Mouse (Mus musculus) heart, postnatal 25 days (tissue): ENCODE measurements around the gene Gm20388. TPM values are rescaled to one million over a fixed set of nuclear protein-coding genes. Genes with fewer than 3 reads are reported as not detected.

ENCODE experiments used
- DNase-seq: peaks from one replicate; pipeline ENCODE4 v3.0.0; 2022; ENCODE audit warnings: low spot score
- intact Hi-C: fragments of 180-260 bp; cut with DNase I; formaldehyde crosslinking; loops from one replicate; pipeline ENCODE4 v1.15.1; 2025
- total RNA-seq, 2 experiments: library from RNA; stranded (reverse); gene quantifications; 2 replicates each; pipeline ENCODE4 v1.2.3; 2021

Gene Gm20388
- total RNA-seq, 2 experiments from 2014 or later = 2.7 TPM; not detected in 1

GRCm38 (mm10) chr8:123816939-123817338 is 3906.3 kb downstream of the Gm20388 start:
- DNase-seq = no peak
- intact Hi-C loops = no loop called here

- intact Hi-C loops = no loop called here
- DNase-seq = no peak
Measured at GRCm38 (mm10) chr8:123817747-123818146, 3907.1 kb downstream of the Gm20388 start.

- no peak for DNase-seq
- intact Hi-C loops = no loop called here
Measured at GRCm38 (mm10) chr8:123819683-123820610, 3909.3 kb downstream of the Gm20388 start.

DNA sequence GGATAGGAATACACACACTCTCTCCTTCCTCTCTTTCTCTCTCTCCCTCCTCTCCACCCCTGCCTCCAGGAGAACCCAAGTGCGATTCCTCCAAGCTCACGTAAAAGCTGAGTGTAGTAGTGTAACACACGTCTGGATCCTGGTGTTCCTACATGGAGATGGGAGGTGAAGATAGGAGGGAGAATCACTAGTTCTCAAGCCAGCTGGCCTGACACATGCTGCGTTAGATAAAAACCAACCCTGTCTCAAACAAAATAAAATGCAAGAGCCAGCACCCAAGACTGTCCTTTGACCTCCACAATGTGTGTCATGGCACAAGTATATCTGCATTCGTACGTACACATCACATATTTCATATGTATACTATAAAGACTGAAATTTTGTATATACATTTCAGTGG is 3910.1 kb downstream of the Gm20388 start:
- intact Hi-C loops = no loop called here

DNA sequence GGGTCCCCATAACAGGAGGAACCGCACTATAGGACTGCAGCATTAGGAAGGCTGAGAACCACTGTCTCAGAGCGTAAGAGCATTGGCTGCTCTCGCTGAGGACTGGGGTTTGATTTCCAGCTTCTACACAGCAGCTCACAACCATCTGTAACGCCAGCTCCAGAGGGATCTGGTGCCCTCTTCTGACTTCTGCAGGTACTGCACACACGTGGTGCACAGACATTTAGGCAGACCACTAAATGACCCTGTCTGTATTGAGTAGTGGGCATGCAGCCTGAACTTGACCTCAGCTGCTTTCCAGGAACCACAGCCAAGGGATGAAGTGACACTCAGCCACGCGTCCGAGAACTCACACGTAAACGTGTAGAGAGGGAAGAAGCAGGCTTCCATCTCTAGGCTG is 3912.5 kb downstream of the Gm20388 start:
- no peak for DNase-seq
- intact Hi-C loops = no loop called here

More for the DNA sequence above, 3910.1 kb downstream of the Gm20388 start:
- no peak for DNase-seq

- no peak for DNase-seq
- intact Hi-C loops = no loop called here
Measured at GRCm38 (mm10) chr8:123823532-123824123, 3913.0 kb downstream of the Gm20388 start.

DNA sequence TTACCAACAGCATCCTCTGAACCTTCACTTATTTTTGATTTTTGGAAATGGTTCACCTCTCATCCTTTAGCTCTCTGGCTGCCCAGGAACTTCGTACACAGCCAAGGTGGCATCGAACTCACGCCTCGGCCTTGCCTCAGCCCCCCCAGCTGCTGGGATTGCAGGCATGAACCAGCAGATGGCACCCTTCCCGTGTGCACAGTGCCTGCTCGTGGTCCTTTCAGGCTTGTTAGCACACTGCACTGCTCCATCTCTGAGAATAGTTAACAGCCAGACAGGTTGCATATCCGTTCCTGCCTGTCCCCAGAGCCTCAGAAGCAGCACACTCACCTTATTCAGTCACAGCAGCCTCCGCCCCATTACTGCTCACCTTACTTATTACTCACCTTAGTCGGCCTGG is 3915.4 kb downstream of the Gm20388 start:
- intact Hi-C loops = no loop called here
- DNase-seq = no peak

DNA sequence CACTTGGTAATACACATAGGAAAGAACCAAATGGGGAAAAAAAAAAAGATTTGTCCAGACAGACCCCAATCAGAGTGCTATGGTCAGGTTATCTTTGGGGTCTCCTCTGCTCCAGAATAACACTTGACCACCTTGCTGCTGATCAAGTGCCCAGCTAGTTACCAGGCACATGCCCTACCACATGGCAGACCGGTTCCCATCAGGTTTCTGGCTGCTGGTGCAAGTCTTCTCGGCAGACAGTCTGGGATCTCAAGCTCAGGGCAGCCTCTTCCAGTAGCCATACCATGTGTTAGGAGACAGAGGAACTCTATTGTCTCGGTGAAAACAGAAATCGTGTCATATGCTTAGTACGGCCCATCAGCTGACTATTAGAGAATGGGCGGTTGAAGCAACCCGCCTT is 3916.1 kb downstream of the Gm20388 start:
- no peak for DNase-seq
- intact Hi-C loops = no loop called here

DNA sequence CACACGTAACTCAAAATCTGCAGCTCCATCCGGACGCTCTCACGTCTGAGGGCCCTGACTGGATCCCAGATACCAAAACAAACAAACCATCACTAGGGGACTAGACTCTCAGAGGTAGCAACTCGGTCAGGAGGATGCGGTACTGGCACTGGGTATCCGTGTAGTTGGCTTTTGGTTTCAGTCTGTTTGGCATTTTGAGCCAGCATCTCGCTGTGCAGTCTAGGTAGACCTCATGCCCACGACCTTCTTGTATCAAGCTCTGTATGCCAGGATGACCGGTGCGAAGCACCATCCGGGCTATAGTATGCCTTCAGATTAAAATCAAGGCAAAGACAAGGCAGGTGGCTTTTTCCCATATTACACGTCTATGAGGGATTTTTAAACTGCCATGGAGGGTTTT is 3916.9 kb downstream of the Gm20388 start:
- intact Hi-C loops = no loop called here
- no peak for DNase-seq

DNA sequence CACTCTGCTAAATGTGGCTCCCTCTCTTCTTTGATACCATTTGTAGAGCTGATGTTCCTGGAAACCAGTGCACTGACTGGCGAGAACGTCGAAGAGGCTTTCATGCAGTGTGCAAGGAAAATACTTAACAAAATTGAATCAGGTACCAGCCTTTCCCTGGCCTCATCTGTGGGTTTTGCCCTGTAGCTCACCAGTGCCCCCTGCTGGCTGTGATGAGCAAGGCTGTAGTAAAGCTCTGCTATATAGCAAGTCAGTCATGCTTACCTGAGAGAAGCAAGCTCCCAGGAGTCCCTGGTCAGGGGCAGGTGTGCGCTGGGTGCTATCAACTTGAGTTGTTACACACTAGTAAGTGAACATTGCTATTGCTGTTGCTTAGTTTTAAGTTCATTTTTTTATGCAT is 3922.1 kb downstream of the Gm20388 start:
- no peak for DNase-seq
- intact Hi-C loops = loop anchor here (1.0 kb wide), 1 partner anchor 42 kb away; no protein-coding TSS in a partner anchor

- DNase-seq = no peak
- intact Hi-C loops = no loop called here
Measured at GRCm38 (mm10) chr8:123835451-123835850, 3924.8 kb downstream of the Gm20388 start.

- intact Hi-C loops = no loop called here
- no peak for DNase-seq
Measured at GRCm38 (mm10) chr8:123836354-123836753, 3925.7 kb downstream of the Gm20388 start.

- no peak for DNase-seq
- intact Hi-C loops = no loop called here
Measured at GRCm38 (mm10) chr8:123838496-123838895, 3927.9 kb downstream of the Gm20388 start.

DNA sequence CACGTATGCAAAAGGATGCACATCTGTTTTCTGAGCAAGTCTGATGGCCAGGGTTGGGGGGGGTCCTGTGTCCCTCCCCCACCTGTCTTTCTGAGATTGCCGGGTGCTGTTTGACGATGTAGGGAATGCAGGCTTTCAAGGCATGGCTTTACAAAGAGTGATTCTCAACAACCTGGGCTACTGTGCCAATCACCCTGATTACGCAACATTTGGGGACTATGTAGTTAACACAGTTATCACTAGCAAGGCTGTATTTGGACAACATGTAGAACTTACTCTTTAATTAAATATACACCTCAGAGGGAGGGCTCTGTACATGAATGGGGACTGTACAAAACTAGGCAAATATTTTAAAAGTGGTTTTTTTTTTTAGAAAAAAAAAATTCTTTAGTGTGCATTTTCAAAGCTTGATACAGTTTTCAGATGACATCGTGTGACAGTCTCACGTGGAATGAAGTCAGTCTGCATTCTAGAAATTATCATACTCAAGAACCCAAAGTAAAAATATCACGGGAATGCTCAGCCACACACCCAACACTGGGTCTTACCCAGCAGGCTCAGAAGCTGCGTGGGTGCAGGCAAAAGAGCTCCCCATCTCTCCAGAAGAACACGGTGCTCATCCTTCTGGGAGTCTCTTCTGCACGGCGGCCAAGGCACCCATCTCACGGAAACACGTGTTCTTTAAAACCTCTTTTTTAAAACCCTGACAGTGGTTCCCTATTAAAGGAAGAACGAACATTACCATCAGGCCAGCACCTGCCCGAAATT is 3930.1 kb downstream of the Gm20388 start:
- intact Hi-C loops = no loop called here
- no peak for DNase-seq

DNA sequence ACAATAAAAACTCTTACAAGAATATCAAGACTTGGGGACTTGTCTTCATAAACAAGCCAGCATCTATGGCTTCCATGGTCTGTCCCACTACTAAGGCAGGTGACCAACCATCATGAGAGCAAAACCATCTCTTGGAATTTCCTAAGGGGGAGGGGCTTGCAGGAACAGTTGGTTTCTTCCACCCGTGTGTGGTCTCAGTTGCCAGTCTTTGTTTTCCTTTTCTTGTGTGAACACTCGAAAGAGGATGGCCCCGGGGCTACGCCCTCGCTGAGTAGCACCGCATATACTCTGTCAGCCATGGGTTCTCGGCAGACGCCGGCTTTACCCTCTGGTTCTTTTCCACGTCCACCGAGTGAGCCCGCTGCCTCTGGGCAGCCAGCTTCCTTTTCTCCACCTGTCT is 3931.4 kb downstream of the Gm20388 start:
- intact Hi-C loops = no loop called here
- no peak for DNase-seq

- intact Hi-C loops = no loop called here
- DNase-seq = no peak
Measured at GRCm38 (mm10) chr8:123844341-123844740, 3933.7 kb downstream of the Gm20388 start.

DNA sequence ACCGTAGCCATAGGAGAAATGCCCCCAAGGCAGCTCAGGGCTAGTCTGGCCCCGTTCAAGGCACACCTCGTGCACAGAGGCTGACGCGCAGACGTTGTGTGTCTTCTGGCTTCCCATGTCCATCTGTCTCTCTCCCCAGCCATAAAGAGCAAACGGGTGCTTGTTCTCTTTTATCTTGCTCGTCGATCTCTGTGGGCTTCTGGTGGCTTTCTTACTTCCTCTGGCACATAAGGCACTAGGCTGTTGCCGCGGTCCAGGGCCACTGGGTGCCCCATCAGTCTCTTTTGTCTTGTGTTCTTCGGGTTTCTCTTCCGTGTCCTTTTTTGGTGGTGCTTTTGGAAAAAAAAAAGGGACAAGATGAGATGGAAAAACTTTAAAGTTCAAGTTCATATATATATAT is 3934.5 kb downstream of the Gm20388 start:
- intact Hi-C loops = no loop called here
- DNase-seq = no peak

DNA sequence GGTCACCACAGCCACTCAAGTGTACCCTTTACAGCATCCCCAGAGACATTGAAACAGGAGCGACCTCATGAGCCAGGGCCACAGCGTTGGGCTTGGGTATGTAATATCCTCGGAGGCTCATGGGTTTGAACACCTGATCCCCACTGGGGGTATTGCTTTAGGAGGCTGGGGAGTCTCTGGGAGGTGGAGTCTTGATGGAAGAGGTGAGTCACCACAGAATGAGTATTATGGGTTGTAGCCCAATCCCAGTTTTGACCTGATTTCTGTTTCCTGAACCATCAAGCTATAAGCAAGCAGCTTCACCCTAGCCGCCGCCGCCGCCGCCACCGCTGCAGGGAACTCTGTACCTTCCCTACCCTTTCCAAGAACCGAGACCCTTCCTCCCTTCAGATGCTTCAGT is 3935.3 kb downstream of the Gm20388 start:
- intact Hi-C loops = no loop called here
- DNase-seq = no peak

DNA sequence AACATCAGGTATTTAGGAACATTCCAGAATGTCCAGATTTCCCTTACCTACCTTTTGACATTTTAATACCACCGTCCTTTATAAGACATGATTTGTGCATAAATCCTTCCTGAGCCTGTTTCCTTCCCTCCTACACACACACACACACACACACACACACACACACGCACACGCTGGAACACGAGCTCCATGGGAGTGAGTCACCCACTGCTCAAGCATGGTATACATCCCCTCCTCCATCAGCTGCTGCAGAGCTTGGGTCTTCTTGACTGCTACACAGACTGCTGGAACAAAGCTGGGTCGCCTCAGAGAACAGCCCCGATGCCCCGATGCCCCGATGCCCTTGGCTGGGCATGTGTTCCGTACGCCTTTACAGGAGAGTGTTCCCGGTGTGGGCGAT is 3935.9 kb downstream of the Gm20388 start:
- no peak for DNase-seq
- intact Hi-C loops = no loop called here

- no peak for DNase-seq
- intact Hi-C loops = no loop called here
Measured at GRCm38 (mm10) chr8:123847546-123847945, 3936.9 kb downstream of the Gm20388 start.

DNA sequence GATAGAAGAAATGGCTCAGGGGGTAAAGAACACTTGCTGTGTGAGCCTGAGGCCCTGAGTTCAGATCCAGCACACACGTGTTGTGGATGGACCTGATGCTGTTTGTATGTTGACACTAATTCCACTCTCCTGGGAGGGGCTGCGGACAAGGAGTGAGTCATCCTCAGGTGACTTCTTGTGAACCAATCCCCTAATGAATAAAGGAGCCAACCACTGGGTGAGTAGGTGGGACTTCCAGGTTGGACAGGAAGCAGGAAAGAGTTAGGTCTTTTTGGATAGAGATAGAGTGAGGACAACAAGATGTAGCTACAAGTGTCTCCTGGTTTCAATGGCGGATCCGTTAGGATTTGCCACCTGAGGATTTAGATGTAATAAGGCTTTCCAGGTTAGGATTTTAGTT is 3938.7 kb downstream of the Gm20388 start:
- intact Hi-C loops = no loop called here
- no peak for DNase-seq
